Mouse (Mus musculus) cerebellum, adult 11 months (tissue): ENCODE data around the gene Abcc10.

ENCODE experiments used
- DNase-seq: peaks from one replicate; pipeline ENCODE4 v3.0.0; 2022

The Abcc10 gene

GRCm38 (mm10) chr17:46255147-46255546 lies 73.0 kb downstream of the Abcc10 start:
- DNase-seq: no peak

GRCm38 (mm10) chr17:46254106-46254505 lies 74.0 kb downstream of the Abcc10 start:
- no peak for DNase-seq

- DNase-seq: peak; percentile 86
These were observed 74.6 kb downstream of the Abcc10 start, which contains the start of gene Lrrc73 for GRCm38 (mm10) chr17:46253452-46254084. TSS of gene Lrrc73 (plus strand) at chr17:46253531.
